Mouse (Mus musculus) lung, postnatal 0 days (tissue): ENCODE measurements at regions not wholly inside any gene's neighbourhood (a gene's known extent, or its start where the extent isn't known, plus 50 kb on each side); places are given as distances from the start of the nearest gene placed in this dataset.
A peak's percentile ranks its signal among the peaks of the same experiment; 100 is the strongest.

Experiments used
- ATAC-seq: fragments of 200-750 bp; cut with Nextera tagmentation; 2 replicates; pipeline ENCODE4 v1.8.0; 2017; ENCODE audit warnings: moderate library complexity
- DNase-seq: peaks from one replicate; pipeline ENCODE4 v3.0.0-alpha.2; 2016; ENCODE audit warnings: low spot score
- H3K27ac ChIP-seq: fragments of 300-500 bp; sonication (generic); 2 replicates; pipeline ENCODE4 v1.5.1; 2014; ENCODE audit warnings: antibody characterized with exemption, mild to moderate bottlenecking, low read length, mixed read lengths
- H3K27me3 ChIP-seq: fragments of 300-500 bp; sonication (generic); replicated peaks from 2 replicates; pipeline ENCODE4 v1.6.1; 2014; ENCODE audit warnings: low read length, mixed read lengths; ENCODE audit not compliant: insufficient read depth
- H3K36me3 ChIP-seq: fragments of 300-500 bp; sonication (generic); 2 replicates; pipeline ENCODE4 v1.6.1; 2014; ENCODE audit warnings: low read length, mixed read lengths; ENCODE audit not compliant: insufficient read depth
- H3K4me1 ChIP-seq: fragments of 300-500 bp; sonication (generic); 2 replicates; pipeline ENCODE4 v1.6.1; 2014; ENCODE audit warnings: antibody characterized with exemption, low read depth, low read length, mixed read lengths; ENCODE audit not compliant: insufficient read depth
- H3K4me2 ChIP-seq: fragments of 300-500 bp; sonication (generic); replicated peaks from 2 replicates; pipeline ENCODE4 v1.6.1; 2014; ENCODE audit warnings: low read depth, mild to moderate bottlenecking, low read length, moderate library complexity, mixed read lengths
- H3K4me3 ChIP-seq: fragments of 300-500 bp; sonication (generic); 2 replicates; pipeline ENCODE4 v1.5.1; 2014; ENCODE audit warnings: low read depth, low read length
- H3K9ac ChIP-seq: fragments of 300-500 bp; sonication (generic); replicated peaks from 2 replicates; pipeline ENCODE4 v1.6.1; 2014; ENCODE audit warnings: low read depth, mild to moderate bottlenecking
- H3K9me3 ChIP-seq: fragments of 300-500 bp; sonication (generic); 2 replicates; pipeline ENCODE4 v1.6.1; 2016; ENCODE audit warnings: low read length, mixed read lengths
- CTCF ChIP-seq: IDR thresholded peaks from 2 replicates; pipeline ENCODE4 v1.5.1; 2016; ENCODE audit warnings: antibody characterized with exemption, mild to moderate bottlenecking
- EP300 ChIP-seq: IDR thresholded peaks from 2 replicates; pipeline ENCODE4 v1.6.1; 2016; ENCODE audit warnings: antibody characterized with exemption, mild to moderate bottlenecking, control low read depth
- WGBS: fragments of 180-500 bp; shearing (Covaris S2); extraction: QIAGEN DNeasy Blood & Tissue Kit; methylation state at CpG from one replicate; pipeline ENCODE4 v1.1.7; 2014; 5-methylcytosine and 5-hydroxymethylcytosine counted together

DNA sequence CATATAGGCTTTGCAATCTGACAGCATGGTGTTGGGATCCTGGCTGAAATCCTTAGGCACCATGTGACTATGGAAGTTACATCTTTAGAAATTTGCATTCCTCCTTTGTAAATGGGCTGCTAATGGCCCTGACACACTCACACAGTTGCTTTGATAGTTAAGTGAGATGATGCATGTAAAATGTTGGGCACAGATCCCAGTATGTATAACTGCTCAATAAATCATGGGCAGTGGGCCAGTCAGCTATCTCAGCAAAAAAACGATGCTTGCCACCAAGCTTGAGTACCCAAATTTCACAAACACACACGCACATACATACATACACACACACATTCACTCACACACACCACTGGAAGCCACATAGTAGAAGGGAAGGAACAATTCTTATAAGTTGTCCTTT, 159.5 kb upstream of the Castor2 start:
- Histone ChIP-seq H3K4me3 (no peak overlapping the region), H3K27me3 (no peaks in the 10 kb centered on the region), H3K9me3 (no peaks in the 10 kb centered on the region), H3K9ac (no peak overlapping the region), H3K4me1 (no peaks in the 10 kb centered on the region), H3K27ac (no peak overlapping the region), H3K36me3 (no peaks in the 10 kb centered on the region), H3K4me2 (no peak overlapping the region)
- no peak for DNase-seq
- 68% methylated on average over 2 of the region's 2 CpGs for WGBS
- TF ChIP-seq CTCF, result no peak
- no peak for TF ChIP-seq EP300
- ATAC-seq, result no peak

DNA sequence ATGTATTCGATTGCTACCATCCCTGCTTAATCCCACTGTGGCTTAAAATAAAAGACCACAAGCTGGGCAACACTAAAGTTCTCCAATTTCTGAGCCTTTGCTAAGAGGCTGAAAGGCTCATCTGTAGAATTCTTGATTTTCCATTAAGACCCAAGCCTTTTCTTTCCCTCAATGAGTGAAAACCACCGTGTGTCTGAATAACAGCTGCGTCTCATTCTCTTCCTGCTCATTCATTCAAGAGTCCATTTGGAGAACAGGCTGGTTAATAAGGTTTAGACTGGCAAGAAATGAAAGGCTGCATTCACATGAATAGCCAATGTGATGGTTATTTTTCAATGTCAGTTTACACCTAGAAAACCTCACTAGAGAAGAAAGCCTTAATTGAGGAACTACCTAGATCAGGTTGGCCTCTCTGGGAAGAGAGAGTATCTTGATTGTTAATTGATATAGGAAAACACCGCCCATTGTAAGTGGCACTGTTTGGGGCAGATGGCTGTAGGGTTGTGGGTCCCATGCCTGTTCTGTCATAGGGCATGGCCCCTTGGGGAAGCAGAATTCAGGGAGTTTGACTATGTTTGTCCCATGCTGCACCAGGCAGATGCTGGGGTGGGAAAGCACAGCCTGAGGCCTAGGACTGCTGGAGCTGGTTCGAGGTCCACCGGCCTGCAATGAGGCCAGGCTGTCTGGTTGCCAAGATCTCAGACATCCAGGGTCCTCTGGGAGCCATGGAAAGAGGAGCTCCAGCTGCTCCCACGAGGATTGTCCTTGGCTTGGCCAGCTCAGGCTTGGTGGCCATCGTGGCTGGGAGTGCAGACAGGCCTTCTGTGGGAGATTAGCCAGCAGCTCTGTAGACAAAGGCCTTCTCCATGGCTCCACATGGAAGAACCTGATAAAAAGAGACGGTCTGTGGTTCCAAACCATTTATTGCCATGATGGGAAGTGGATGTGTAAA, 161.3 kb upstream of the Castor2 start:
- Histone ChIP-seq H3K36me3 (no peaks in the 10 kb centered on the region), H3K9me3 (no peaks in the 10 kb centered on the region), H3K9ac (no peak overlapping the region), H3K27me3 (no peaks in the 10 kb centered on the region), H3K4me3 (no peak overlapping the region), H3K4me1 (no peaks in the 10 kb centered on the region), H3K27ac (no peak overlapping the region), H3K4me2 (no peak overlapping the region)
- 64% methylated on average over 9 of the region's 9 CpGs for WGBS
- ATAC-seq (no peak), DNase-seq (no peak)
- no peak for TF ChIP-seq CTCF
- TF ChIP-seq EP300, result no peak

- no peak overlapping the region for H3K27ac ChIP-seq
- DNase-seq (no peak), ATAC-seq (no peak)
- WGBS, result 80% methylated on average over 6 of the region's 6 CpGs
- H3K4me1 ChIP-seq, result no peaks in the 10 kb centered on the region
- H3K9me3 ChIP-seq, result no peaks in the 10 kb centered on the region
- TF ChIP-seq CTCF (no peak), EP300 (no peak)
- no peak overlapping the region for H3K4me3 ChIP-seq
- H3K27me3 ChIP-seq, result no peaks in the 10 kb centered on the region
- H3K36me3 ChIP-seq, result no peaks in the 10 kb centered on the region
- H3K4me2 ChIP-seq, result no peak overlapping the region
- H3K9ac ChIP-seq, result no peak overlapping the region
These were observed 164.1 kb upstream of the Castor2 start for GRCm38 (mm10) chr5:133935451-133935850.

GRCm38 (mm10) chr5:133935006-133935405, 164.5 kb upstream of the Castor2 start:
- DNase-seq, result peak; percentile 11
- TF ChIP-seq CTCF (no peak), EP300 (no peak)
- Histone ChIP-seq H3K27ac (no peak overlapping the region), H3K9ac (no peak overlapping the region), H3K4me2 (no peak overlapping the region), H3K27me3 (no peaks in the 10 kb centered on the region), H3K9me3 (no peaks in the 10 kb centered on the region), H3K36me3 (no peaks in the 10 kb centered on the region), H3K4me3 (no peak overlapping the region), H3K4me1 (no peaks in the 10 kb centered on the region)
- no peak for ATAC-seq
- 45% methylated on average over 6 of the region's 6 CpGs for WGBS

DNA sequence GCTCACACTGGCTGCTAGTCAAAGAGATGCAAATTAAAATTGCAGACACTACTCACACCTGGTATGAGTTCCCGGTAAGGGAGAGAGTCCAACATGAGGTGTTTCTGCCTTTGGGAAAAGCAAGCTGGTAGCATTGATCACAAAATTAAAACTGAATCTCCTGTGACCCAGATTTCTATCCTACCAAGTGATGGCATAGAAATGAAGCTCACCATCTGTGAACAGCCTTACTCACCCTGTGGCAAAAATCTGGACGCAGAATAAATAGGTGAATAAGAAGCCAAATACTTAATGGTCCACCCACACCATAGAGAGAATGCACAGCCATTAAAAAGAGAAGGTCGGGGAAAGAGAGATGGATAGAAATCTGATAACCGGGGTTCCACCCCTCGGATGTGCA, 169.4 kb upstream of the Castor2 start:
- no peak overlapping the region for H3K9ac ChIP-seq
- no peaks in the 10 kb centered on the region for H3K9me3 ChIP-seq
- H3K4me3 ChIP-seq, result no peak overlapping the region
- no peak for ATAC-seq
- no peaks in the 10 kb centered on the region for H3K4me1 ChIP-seq
- H3K27me3 ChIP-seq, result no peaks in the 10 kb centered on the region
- H3K4me2 ChIP-seq, result no peak overlapping the region
- H3K36me3 ChIP-seq, result no peaks in the 10 kb centered on the region
- WGBS, result 81% methylated on average over 5 of the region's 5 CpGs
- H3K27ac ChIP-seq, result no peak overlapping the region
- DNase-seq, result no peak
- TF ChIP-seq CTCF (no peak), EP300 (no peak)

GRCm38 (mm10) chr5:133927054-133927453, 172.5 kb upstream of the Castor2 start:
- 64% methylated on average over 5 of the region's 5 CpGs for WGBS
- TF ChIP-seq EP300 (no peak), CTCF (no peak)

More at GRCm38 (mm10) chr5:133927054-133927453, 172.5 kb upstream of the Castor2 start:
- Histone ChIP-seq H3K4me3 (no peak overlapping the region), H3K36me3 (no peaks in the 10 kb centered on the region), H3K4me1 (no peaks in the 10 kb centered on the region), H3K27ac (no peak overlapping the region), H3K9ac (no peak overlapping the region), H3K4me2 (no peak overlapping the region), H3K9me3 (no peaks in the 10 kb centered on the region), H3K27me3 (no peaks in the 10 kb centered on the region)
- ATAC-seq (no peak), DNase-seq (no peak)
